Mouse (Mus musculus): ENCODE results near the gene Tmtc2.

DNA sequence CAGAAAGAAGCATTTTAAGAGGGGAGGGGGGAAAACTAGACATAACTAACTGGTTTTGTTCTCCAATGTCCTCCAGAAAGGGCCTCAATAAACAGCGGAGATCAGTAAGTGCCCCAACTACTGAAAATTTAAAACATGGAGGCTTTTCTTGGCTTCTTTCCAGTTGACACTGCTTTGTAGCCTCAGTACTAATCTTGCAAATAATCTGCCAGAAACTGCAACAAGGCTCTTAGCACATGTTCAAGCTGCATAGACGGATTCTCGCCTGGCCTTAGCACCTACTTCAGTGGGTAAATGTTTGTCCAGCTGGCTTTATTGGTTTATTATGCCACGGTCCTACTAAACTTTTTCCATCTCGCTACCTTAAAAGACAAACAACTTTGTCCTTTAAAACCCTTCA is 139.4 kb downstream of the Tmtc2 start:
- TF ChIP-seq ZNF384 (IDR thresholded peaks at IDR 0.05; ENCODE audit: low read depth, low read length) (no peak), HCFC1 (IDR thresholded peaks at IDR 0.05; ENCODE audit: borderline replicate concordance, insufficient read depth, low read length) (no peak), MAFK (IDR thresholded peaks at IDR 0.05; ENCODE audit: insufficient read depth, low read depth, low read length) (no peak), CHD2 (IDR thresholded peaks at IDR 0.05; ENCODE audit: low read depth, low read length) (no peak)

Data from ES-E14 (cell line).